Mouse (Mus musculus): ENCODE measurements around the gene Fam111a.
"Not testable (repeated sequence)": the region's sequence is repeated elsewhere in the genome, so short reads cannot be mapped to it uniquely, and the experiment has no call there.

The Fam111a gene

GRCm38 (mm10) chr19:12545440-12545839 lies at the start of gene Fam111a:
TSS of gene Fam111a (plus strand) at chr19:12545740.
- in situ Hi-C loops (cut with MboI; ENCODE audit: low pct_unique_long_range_greater_than_20kb in 1 of 2, low sequenced_read_pairs in 2 of 2, unreplicated experiment in 1 of 2): not testable (repeated sequence)

- in situ Hi-C loops (cut with MboI; ENCODE audit: low pct_unique_long_range_greater_than_20kb in 1 of 2, low sequenced_read_pairs in 2 of 2, unreplicated experiment in 1 of 2): no loop called here
Observed at GRCm38 (mm10) chr19:12496241-12496640, 49.3 kb upstream of the Fam111a start.

GRCm38 (mm10) chr19:12497909-12498308 lies 47.6 kb upstream of the Fam111a start:
- in situ Hi-C loops (cut with MboI; ENCODE audit: low pct_unique_long_range_greater_than_20kb in 1 of 2, low sequenced_read_pairs in 2 of 2, unreplicated experiment in 1 of 2): no loop called here

GRCm38 (mm10) chr19:12498321-12498720 lies 47.2 kb upstream of the Fam111a start:
- in situ Hi-C loops (cut with MboI; ENCODE audit: low pct_unique_long_range_greater_than_20kb in 1 of 2, low sequenced_read_pairs in 2 of 2, unreplicated experiment in 1 of 2): no loop called here

- in situ Hi-C loops (cut with MboI; ENCODE audit: low pct_unique_long_range_greater_than_20kb in 1 of 2, low sequenced_read_pairs in 2 of 2, unreplicated experiment in 1 of 2): no loop called here
Observed at GRCm38 (mm10) chr19:12498941-12499340, 46.6 kb upstream of the Fam111a start.

- in situ Hi-C loops (cut with MboI; ENCODE audit: low pct_unique_long_range_greater_than_20kb in 1 of 2, low sequenced_read_pairs in 2 of 2, unreplicated experiment in 1 of 2): no loop called here
Observed at GRCm38 (mm10) chr19:12499485-12499884, 46.1 kb upstream of the Fam111a start.

- in situ Hi-C loops (cut with MboI; ENCODE audit: low pct_unique_long_range_greater_than_20kb in 1 of 2, low sequenced_read_pairs in 2 of 2, unreplicated experiment in 1 of 2): loop anchor here in 1 of 2 experiments (25.0 kb wide), 1 partner anchor 312 kb away; no protein-coding TSS in a partner anchor
Observed at GRCm38 (mm10) chr19:12500124-12500523, 45.4 kb upstream of the Fam111a start.

- in situ Hi-C loops (cut with MboI; ENCODE audit: low pct_unique_long_range_greater_than_20kb in 1 of 2, low sequenced_read_pairs in 2 of 2, unreplicated experiment in 1 of 2): loop anchor here in 1 of 2 experiments (25.0 kb wide), 1 partner anchor 311 kb away; no protein-coding TSS in a partner anchor
Observed at GRCm38 (mm10) chr19:12500881-12501311, 44.6 kb upstream of the Fam111a start.

GRCm38 (mm10) chr19:12501370-12502347 lies 43.9 kb upstream of the Fam111a start, which contains the start of gene Dtx4:
TSS of gene Dtx4 (minus strand) at chr19:12501454.
- in situ Hi-C loops (cut with MboI; ENCODE audit: low pct_unique_long_range_greater_than_20kb in 1 of 2, low sequenced_read_pairs in 2 of 2, unreplicated experiment in 1 of 2): loop anchor here in 1 of 2 experiments (25.0 kb wide), 1 partner anchor 311 kb away; no protein-coding TSS in a partner anchor

GRCm38 (mm10) chr19:12502756-12503155 lies 42.8 kb upstream of the Fam111a start:
- in situ Hi-C loops (cut with MboI; ENCODE audit: low pct_unique_long_range_greater_than_20kb in 1 of 2, low sequenced_read_pairs in 2 of 2, unreplicated experiment in 1 of 2): loop anchor here in 1 of 2 experiments (25.0 kb wide), 1 partner anchor 310 kb away; no protein-coding TSS in a partner anchor

GRCm38 (mm10) chr19:12514621-12515020 lies 30.9 kb upstream of the Fam111a start:
- in situ Hi-C loops (cut with MboI; ENCODE audit: low pct_unique_long_range_greater_than_20kb in 1 of 2, low sequenced_read_pairs in 2 of 2, unreplicated experiment in 1 of 2): loop anchor here (5.0 to 25.0 kb wide), 2 partner anchors 78 to 298 kb away; no protein-coding TSS in a partner anchor

GRCm38 (mm10) chr19:12517671-12518540 lies 27.6 kb upstream of the Fam111a start:
- in situ Hi-C loops (cut with MboI; ENCODE audit: low pct_unique_long_range_greater_than_20kb in 1 of 2, low sequenced_read_pairs in 2 of 2, unreplicated experiment in 1 of 2): loop anchor here (5.0 to 25.0 kb wide), 2 partner anchors 74 to 294 kb away; no protein-coding TSS in a partner anchor

GRCm38 (mm10) chr19:12518541-12518890 lies 27.0 kb upstream of the Fam111a start:
- in situ Hi-C loops (cut with MboI; ENCODE audit: low pct_unique_long_range_greater_than_20kb in 1 of 2, low sequenced_read_pairs in 2 of 2, unreplicated experiment in 1 of 2): loop anchor here (5.0 to 25.0 kb wide), 2 partner anchors 74 to 294 kb away; no protein-coding TSS in a partner anchor

GRCm38 (mm10) chr19:12523377-12523776 lies 22.2 kb upstream of the Fam111a start:
- in situ Hi-C loops (cut with MboI; ENCODE audit: low pct_unique_long_range_greater_than_20kb in 1 of 2, low sequenced_read_pairs in 2 of 2, unreplicated experiment in 1 of 2): loop anchor here in 1 of 2 experiments (25.0 kb wide), 1 partner anchor 289 kb away; no protein-coding TSS in a partner anchor

GRCm38 (mm10) chr19:12537168-12537567 lies 8.4 kb upstream of the Fam111a start:
- in situ Hi-C loops (cut with MboI; ENCODE audit: low pct_unique_long_range_greater_than_20kb in 1 of 2, low sequenced_read_pairs in 2 of 2, unreplicated experiment in 1 of 2): no loop called here

GRCm38 (mm10) chr19:12539975-12540374 lies 5.6 kb upstream of the Fam111a start:
- in situ Hi-C loops (cut with MboI; ENCODE audit: low pct_unique_long_range_greater_than_20kb in 1 of 2, low sequenced_read_pairs in 2 of 2, unreplicated experiment in 1 of 2): no loop called here

- in situ Hi-C loops (cut with MboI; ENCODE audit: low pct_unique_long_range_greater_than_20kb in 1 of 2, low sequenced_read_pairs in 2 of 2, unreplicated experiment in 1 of 2): no loop called here
Observed at GRCm38 (mm10) chr19:12540727-12541126, 4.8 kb upstream of the Fam111a start.

GRCm38 (mm10) chr19:12541644-12542043 lies 3.9 kb upstream of the Fam111a start:
- in situ Hi-C loops (cut with MboI; ENCODE audit: low pct_unique_long_range_greater_than_20kb in 1 of 2, low sequenced_read_pairs in 2 of 2, unreplicated experiment in 1 of 2): no loop called here
